Mouse (Mus musculus): ENCODE measurements around the gene Prkra. TPM values are rescaled to one million over a fixed set of nuclear protein-coding genes. Genes with fewer than 3 reads are reported as not detected.

The Prkra gene
- polyA plus RNA-seq (2012; rRNA removed), result 6.5 and 6.8 TPM in 2 replicates

GRCm38 (mm10) chr2:76647883-76648570 lies at the start of gene Prkra, which contains the start of gene Pjvk:
Gene Prkra (minus strand): TSS chr2:76648015.
Gene Pjvk (plus strand): TSS chr2:76648476.

GRCm38 (mm10) chr2:76674725-76675427 lies 27.1 kb upstream of the Prkra start, which contains the start of gene Plekha3:
Gene Plekha3 (plus strand): TSS chr2:76675281.

GRCm38 (mm10) chr2:76672966-76673392 lies 25.2 kb upstream of the Prkra start, which contains the start of gene Fkbp7:
Gene Fkbp7 (minus strand): TSS chr2:76673116.

Other genes starting within 250 kb of the Prkra start
- gene Osbpl6, start 241.5 kb downstream of the Prkra start, polyA plus RNA-seq (2012; rRNA removed), result 0.14 and 0.26 TPM in 2 replicates
- gene Pjvk, start 461 bp upstream of the Prkra start, polyA plus RNA-seq (2012; rRNA removed), result 0.03 TPM in 1 of 2 replicates, not detected in the other
- 3.6 and 3.9 TPM in 2 replicates for gene Fkbp7, start 25.1 kb upstream of the Prkra start, polyA plus RNA-seq (2012; rRNA removed)
- gene Plekha3, start 27.3 kb upstream of the Prkra start, polyA plus RNA-seq (2012; rRNA removed), result 3.7 and 4.5 TPM in 2 replicates